Mouse (Mus musculus) cerebellum, adult 11 months (tissue): ENCODE results near the gene Elmod3.

ENCODE experiments used
- DNase-seq: peaks from one replicate; pipeline ENCODE4 v3.0.0; 2022

The Elmod3 gene

GRCm38 (mm10) chr6:72610261-72610660 is 12.0 kb upstream of the Elmod3 start:
- DNase-seq: no peak

GRCm38 (mm10) chr6:72608662-72609184 is 10.5 kb upstream of the Elmod3 start:
- no peak for DNase-seq

DNA sequence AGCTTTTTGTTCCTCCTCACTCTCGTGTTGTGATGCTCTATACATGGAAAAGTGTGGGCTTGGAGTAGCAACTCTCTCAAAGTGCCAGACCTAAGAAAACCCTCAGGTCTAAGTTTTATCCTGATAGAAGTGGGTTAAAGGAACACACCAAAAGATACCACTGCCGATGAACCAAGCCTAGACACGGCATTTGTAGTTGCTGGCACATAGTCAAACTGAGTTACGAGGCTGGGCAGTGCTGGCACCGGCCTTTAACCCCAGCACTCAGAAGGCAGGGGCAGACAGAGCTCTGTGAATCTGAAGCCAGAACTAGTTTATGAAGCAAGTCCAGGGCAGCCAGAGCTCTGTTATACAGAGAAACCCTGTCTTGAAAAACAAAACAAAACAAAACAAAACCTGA is 9.5 kb upstream of the Elmod3 start:
- DNase-seq: no peak

GRCm38 (mm10) chr6:72607060-72607459 is 8.8 kb upstream of the Elmod3 start:
- no peak for DNase-seq

DNA sequence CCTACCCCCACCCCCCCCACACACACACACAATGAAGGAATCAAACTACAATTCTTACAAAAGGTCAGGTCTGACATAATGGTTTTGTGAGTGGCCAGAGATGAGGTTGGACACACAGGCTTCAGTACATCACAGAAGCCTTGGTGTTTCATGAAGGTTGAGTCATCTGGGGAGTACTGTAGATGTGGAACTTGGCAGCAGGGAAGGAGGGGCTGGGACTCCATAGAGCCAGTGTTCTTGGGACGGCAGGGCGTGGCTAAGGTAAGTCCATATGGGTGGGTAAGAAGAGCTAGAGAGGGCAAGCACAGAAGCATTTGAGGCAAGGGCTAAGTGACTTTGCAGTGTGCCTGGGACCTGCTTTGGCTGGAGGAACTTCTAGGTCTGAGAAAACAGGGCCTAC is 5.9 kb upstream of the Elmod3 start:
- DNase-seq: no peak

- peak; percentile 57 for DNase-seq
Observed at GRCm38 (mm10) chr6:72601732-72602131, 3.5 kb upstream of the Elmod3 start.

GRCm38 (mm10) chr6:72600771-72601170 is 2.6 kb upstream of the Elmod3 start:
- no peak for DNase-seq

DNA sequence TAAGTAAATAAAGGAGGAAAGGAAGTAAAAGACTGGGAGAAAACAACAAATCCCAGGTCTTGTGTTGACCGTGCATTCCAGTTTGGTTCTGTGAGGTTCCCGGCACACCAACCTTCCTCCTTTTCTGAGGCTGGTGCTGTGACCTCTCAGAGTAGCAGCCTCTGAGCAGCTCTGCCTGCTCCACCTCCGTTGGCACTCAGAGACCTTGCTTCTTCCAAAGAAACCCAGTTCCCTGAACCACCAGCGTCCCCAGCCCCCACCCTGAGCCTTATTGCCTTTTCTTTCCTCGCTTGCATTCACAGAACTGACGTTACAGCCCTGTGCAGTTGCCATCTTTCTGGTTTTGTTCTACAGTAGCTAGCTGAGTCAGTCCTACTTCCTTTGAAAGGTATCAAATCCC is 2.0 kb upstream of the Elmod3 start:
- no peak for DNase-seq

- peak; percentile 51 for DNase-seq
Observed at GRCm38 (mm10) chr6:72598791-72599557, 761 bp upstream of the Elmod3 start.

GRCm38 (mm10) chr6:72597083-72597874 is 934 bp downstream of the Elmod3 start:
- no peak for DNase-seq

DNA sequence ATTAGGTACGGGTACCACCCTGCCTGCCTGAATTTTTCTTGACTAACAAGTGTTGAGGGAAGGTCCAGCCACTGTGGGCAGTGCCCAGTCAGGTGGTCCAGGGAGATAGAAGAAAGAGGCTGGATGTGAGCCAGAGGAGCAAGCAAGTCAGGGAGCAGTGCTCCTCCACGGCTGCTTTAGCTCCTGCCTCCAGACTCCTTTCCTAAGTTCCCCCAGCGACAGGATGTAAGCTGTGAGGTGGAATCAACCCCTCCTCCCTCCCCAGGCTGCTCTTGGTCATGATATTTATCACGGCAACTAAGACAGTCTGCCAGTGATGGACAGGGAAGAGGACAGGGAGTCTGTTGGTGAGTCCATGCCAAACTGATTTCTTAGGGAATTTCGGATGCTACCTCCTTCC is 4.3 kb downstream of the Elmod3 start:
- DNase-seq: no peak

DNA sequence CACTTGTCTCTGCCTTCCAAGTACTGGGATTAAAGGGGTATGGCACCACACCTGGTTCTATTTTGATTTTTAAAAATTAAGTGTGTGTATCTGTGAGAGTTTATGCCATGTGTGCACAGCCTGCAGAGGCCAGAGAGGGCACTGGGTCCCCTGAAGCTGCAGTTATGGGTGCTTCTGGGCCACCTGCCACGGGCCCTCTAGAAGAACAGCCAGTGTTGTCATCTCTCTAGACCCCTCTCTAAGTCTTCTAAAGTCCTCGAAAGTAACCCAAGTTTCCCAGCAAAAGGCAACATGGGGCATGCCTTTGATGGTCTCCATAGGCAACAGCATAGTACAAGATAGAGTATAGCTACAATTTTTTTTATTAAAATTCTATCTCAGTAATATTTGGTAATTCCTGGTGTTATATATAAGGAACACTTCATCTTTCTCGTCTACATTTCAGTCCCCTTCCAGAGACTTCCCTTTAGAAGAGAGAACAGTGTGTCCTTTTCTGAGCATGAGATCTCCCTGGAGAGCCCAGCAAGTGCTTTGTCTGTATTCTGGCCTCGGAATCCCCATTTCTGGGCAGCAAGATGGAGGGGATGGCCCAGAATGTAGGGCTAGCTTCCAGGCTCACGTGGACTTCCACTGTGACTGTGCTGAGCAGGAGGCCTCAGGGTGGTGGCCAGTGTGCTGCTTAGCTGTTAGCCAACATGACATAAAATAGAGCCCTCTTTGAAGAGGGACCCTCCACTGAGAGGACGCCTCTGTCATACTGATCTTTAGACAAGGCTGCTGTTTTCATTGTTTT is 5.0 kb downstream of the Elmod3 start:
- no peak for DNase-seq

- no peak for DNase-seq
Observed at GRCm38 (mm10) chr6:72590111-72590510, 8.1 kb downstream of the Elmod3 start.

GRCm38 (mm10) chr6:72588307-72588706 is 9.9 kb downstream of the Elmod3 start:
- DNase-seq: no peak

DNA sequence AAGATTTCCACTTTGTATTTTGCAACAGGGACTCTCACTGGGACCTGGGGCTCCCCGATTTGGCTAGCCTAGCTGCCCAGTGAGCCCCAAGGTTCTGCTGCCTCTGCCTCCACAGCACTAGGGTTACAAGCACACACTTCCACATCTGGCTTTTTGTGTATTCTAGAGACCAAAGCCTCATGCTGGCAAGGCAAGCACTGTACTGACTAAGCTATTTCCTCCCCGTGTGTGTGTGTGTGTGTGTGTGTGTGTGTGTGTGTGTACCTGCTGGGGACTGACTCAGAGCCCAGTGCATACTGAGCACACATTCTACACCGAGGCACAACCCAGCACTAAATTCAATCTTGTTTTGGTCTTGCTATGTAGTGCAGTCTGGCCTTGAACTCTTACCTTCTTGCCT is 11.5 kb downstream of the Elmod3 start:
- DNase-seq: no peak

GRCm38 (mm10) chr6:72584154-72584553 is 14.1 kb downstream of the Elmod3 start:
- no peak for DNase-seq

DNA sequence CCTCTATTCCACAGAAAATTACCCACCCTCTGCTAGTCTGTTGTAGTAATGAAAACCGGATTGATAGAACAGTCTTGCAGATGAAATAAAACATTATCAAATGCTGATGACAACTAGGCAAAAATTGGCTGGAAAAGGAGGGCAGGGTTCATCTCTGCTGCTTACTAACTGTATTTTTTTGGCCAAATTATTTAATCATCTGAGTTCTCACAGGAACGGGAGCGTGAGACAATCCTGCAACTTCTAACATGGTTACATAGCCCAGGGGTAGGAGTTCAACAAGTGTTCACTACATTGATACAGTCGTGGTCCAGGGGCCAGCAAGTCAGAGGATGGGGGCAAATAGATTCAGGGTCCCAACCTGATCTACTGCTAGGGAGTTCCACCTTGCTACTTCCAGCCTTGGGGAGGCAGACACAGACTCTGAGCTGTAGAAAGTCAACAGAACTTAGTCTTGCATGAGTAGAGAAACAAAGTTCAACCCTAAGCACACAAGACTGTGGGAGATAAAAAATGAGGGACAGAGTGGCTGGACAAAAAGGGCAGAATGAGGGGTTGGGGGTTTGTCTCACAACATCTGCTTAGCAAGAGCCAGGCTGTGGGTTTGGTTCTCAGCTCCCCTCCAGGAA is 14.9 kb downstream of the Elmod3 start:
- DNase-seq: no peak

GRCm38 (mm10) chr6:72581625-72582382 is 16.4 kb downstream of the Elmod3 start:
- DNase-seq: no peak

DNA sequence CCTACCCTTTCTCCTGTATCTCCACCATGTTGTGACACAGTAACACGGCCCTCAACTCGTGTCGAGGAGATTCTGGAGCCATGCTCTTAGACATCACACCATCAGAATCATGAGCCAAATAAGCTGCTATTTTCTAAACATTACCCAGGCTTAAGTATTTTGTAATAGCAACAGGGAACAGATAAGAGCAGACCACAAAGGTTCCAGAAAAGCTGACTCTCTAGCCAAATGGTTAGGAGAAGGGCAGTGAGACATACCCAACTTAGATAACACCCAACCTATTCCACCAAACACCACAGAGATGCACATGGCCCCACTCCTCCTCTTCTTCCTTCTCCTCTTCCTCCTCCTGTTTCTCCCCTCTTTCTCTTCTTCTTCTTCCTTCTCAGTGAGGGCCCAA is 22.2 kb downstream of the Elmod3 start:
- no peak for DNase-seq

DNA sequence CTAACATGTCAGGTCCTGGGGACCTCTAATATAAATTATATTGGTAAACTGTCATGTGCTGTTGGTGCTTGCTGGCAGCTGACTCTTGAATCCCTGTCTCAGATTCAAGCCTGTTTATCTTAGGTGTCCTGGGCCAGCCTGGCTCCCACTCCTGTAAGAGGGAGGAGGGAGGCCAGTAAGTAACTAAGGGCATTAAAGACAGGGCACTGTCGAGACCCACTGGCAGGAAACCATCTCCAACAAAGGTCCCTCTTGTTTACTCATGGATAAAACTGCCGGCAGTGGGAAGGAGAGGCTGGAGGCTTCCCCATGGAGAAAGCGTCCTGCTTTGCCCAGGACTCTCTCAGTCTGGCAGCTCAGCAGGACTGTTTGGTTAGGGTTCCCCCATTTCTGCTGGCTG is 26.4 kb downstream of the Elmod3 start:
- no peak for DNase-seq

- no peak for DNase-seq
Observed at GRCm38 (mm10) chr6:72570644-72571397, 27.4 kb downstream of the Elmod3 start.
